ENCODE assay signal across 19 mouse cellular contexts in genomic region chr9:94473898-94474297, GRCm38 (mm10).
DNase-seq lines count a peak whose midpoint lies in the region; ATAC-seq and TF ChIP-seq lines count a peak whose summit lies in the region.
"Had no signal": no experiment of that assay in that cellular context is flagged by ENCODE, and none has a peak within 500 bp of the region (broad histone marks: within the 10 kb centered on the region; RNA-seq: fewer than 3 reads in every experiment).

No protein-coding gene starts in this region.

- 34% methylated on average over 7 of the region's 7 CpGs for WGBS in intestine, postnatal 0 days
- WGBS in liver, embryonic 16.5 days (ENCODE audit: insufficient replicate concordance), result 56% methylated on average over 7 of the region's 7 CpGs

- peak overlapping the region; percentile 21; the same call in 1 of the 2 replicates for H3K4me3 ChIP-seq in testis, adult 2 months (ENCODE audit: control insufficient read depth, low read depth, low read length)
- no peak overlapping the region for H3K4me3 ChIP-seq in intestine, postnatal 0 days (ENCODE audit: low read depth, low read length)
- peak overlapping the region; percentile 24; the same call in 1 of the 2 replicates for H3K4me3 ChIP-seq in liver, embryonic 16.5 days (ENCODE audit: low read depth, low read length)
- H3K4me3 ChIP-seq: embryonic facial prominence, embryonic 10.5 days; gastrocnemius, adult 2 months; heart, embryonic 10.5 days had no signal

- no peaks in the 10 kb centered on the region for H3K9me3 ChIP-seq in intestine, postnatal 0 days (ENCODE audit: control insufficient read depth)
- no peaks in the 10 kb centered on the region for H3K9me3 ChIP-seq in liver, embryonic 16.5 days (replicated peaks; ENCODE audit: control insufficient read depth, low read length)
- H3K9me3 ChIP-seq: embryonic facial prominence, embryonic 10.5 days; heart, embryonic 10.5 days had no signal

- no peak overlapping the region for H3K27ac ChIP-seq in testis, adult 2 months (ENCODE audit: control insufficient read depth, insufficient read depth, low read depth, low read length)
- no peak overlapping the region for H3K27ac ChIP-seq in intestine, postnatal 0 days (ENCODE audit: low read depth, low read length)
- H3K27ac ChIP-seq in liver, embryonic 16.5 days (ENCODE audit: low read length), result no peak overlapping the region
- H3K27ac ChIP-seq: embryonic facial prominence, embryonic 10.5 days; gastrocnemius, adult 2 months; heart, embryonic 10.5 days had no signal

- peak overlapping the region; percentile 44 for H3K4me2 ChIP-seq in intestine, postnatal 0 days (replicated peaks; ENCODE audit: low read depth)
- peak overlapping the region; percentile 24; the same call in 1 of the 2 replicates for H3K4me2 ChIP-seq in liver, embryonic 16.5 days (ENCODE audit: low read depth, low read length)

- no peak overlapping the region for H3K9ac ChIP-seq in intestine, postnatal 0 days (ENCODE audit: low read depth, low read length)
- H3K9ac ChIP-seq in liver, embryonic 16.5 days (ENCODE audit: low read depth, low read length), result no peak overlapping the region

- ATAC-seq in intestine, postnatal 0 days, result no peak
- peak; percentile 45; the same call in 1 of the 2 replicates for ATAC-seq in liver, embryonic 16.5 days (ENCODE audit: low read depth)
- ATAC-seq in inflammation-experienced regulatory T-cells, adult 6 months, result no peak

- no peaks in the 10 kb centered on the region for H3K27me3 ChIP-seq in testis, adult 2 months (ENCODE audit: control insufficient read depth, insufficient read depth, low read length)
- no peaks in the 10 kb centered on the region for H3K27me3 ChIP-seq in intestine, postnatal 0 days (replicated peaks; ENCODE audit: control insufficient read depth, insufficient read depth, low read length)
- no peaks in the 10 kb centered on the region for H3K27me3 ChIP-seq in liver, embryonic 16.5 days (ENCODE audit: control insufficient read depth, insufficient read depth, low read depth, low read length)

- no peaks in the 10 kb centered on the region for H3K36me3 ChIP-seq in testis, adult 2 months (ENCODE audit: control insufficient read depth, insufficient read depth, low read length)
- H3K36me3 ChIP-seq in intestine, postnatal 0 days (ENCODE audit: control insufficient read depth, insufficient read depth), result no peaks in the 10 kb centered on the region
- no peaks in the 10 kb centered on the region for H3K36me3 ChIP-seq in liver, embryonic 16.5 days (ENCODE audit: control insufficient read depth, insufficient read depth)
- H3K36me3 ChIP-seq: embryonic facial prominence, embryonic 10.5 days; heart, embryonic 10.5 days had no signal

- TF ChIP-seq CTCF in testis, adult 2 months (IDR thresholded peaks at IDR 0.05; ENCODE audit: control insufficient read depth, insufficient read depth, insufficient replicate concordance, low read depth, low read length), result no peak
- no peak for TF ChIP-seq CTCF in intestine, postnatal 0 days (IDR thresholded peaks at IDR 0.05; ENCODE audit: low read depth)

- DNase-seq in testis, postnatal 14 days (ENCODE audit: low spot score), result no peak
- peak; percentile 65 for DNase-seq in yolk sac, embryonic 10.5 days (ENCODE audit: low spot score)
- DNase-seq in adrenal gland, adult 2 months, result no peak
- no peak for DNase-seq in layer of hippocampus, postnatal 36 days
- DNase-seq: adrenal gland, adult 8-10 months; adrenal gland, postnatal 36 days; cerebellum, adult 2 months; cerebellum, postnatal 10 days; gastrocnemius, adult 2 months; gastrocnemius, postnatal 36 days; heart, adult 11 months; heart, postnatal 10 days; heart, postnatal 4 days had no signal

- H3K4me1 ChIP-seq in testis, adult 2 months (ENCODE audit: control insufficient read depth, insufficient read depth, low read length), result no peaks in the 10 kb centered on the region
- no peaks in the 10 kb centered on the region; the same call in 1 of the 2 replicates for H3K4me1 ChIP-seq in intestine, postnatal 0 days (replicated peaks; ENCODE audit: control insufficient read depth, insufficient read depth, low read length)
- H3K4me1 ChIP-seq in liver, embryonic 16.5 days (ENCODE audit: control insufficient read depth, low read depth, low read length), result no peaks in the 10 kb centered on the region
- H3K4me1 ChIP-seq: embryonic facial prominence, embryonic 10.5 days had no signal

- TF ChIP-seq POLR2A in testis, adult 2 months (IDR thresholded peaks at IDR 0.05; ENCODE audit: control insufficient read depth, low read depth, low read length), result no peak
